Mouse (Mus musculus) urinary bladder, adult 2 months (tissue): Measurements from ENCODE around the gene Olfr314. TPM values are rescaled to one million over a fixed set of nuclear protein-coding genes. Genes with fewer than 3 reads are reported as not detected.
"Not testable (repeated sequence)": the region's sequence is repeated elsewhere in the genome, so short reads cannot be mapped to it uniquely, and the experiment has no call there.

Experiments used
- DNase-seq: peaks from one replicate; pipeline ENCODE4 v3.0.0; 2022; ENCODE audit warnings: low spot score
- polyA plus RNA-seq: library from polyadenylated mRNA; depleted of rRNA; stranded (reverse); fragments of >200 nt; gene quantifications from 2 replicates; pipeline ENCODE4 v1.2.3, GENCODE M21; 2012; rRNA removed

Olfr314 gene
- not detected in 2 replicates for polyA plus RNA-seq

GRCm38 (mm10) chr11:58782480-58783089 is at the start of gene Olfr314:
Olfr314 (plus strand) TSS chr11:58782952.
- DNase-seq: no peak

DNA sequence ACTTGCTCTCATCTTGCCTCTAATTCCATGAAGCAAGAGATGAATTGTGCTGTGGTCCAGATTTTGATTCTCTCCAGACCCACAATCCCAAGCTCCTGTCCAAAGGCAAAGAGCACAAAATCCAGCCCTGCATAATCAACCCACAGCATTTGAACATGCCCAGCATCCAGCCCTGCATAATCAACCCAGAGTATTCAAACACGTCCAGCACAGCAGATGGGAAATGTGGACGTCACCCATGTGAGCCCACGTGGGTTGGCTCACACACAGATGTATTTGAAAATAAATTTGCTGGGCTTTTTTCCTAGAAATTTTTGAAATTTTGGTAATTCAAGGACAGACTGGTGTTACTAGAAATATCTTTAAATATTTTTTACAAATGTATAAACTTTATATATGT is 49.4 kb upstream of the Olfr314 start:
- no peak for DNase-seq

DNA sequence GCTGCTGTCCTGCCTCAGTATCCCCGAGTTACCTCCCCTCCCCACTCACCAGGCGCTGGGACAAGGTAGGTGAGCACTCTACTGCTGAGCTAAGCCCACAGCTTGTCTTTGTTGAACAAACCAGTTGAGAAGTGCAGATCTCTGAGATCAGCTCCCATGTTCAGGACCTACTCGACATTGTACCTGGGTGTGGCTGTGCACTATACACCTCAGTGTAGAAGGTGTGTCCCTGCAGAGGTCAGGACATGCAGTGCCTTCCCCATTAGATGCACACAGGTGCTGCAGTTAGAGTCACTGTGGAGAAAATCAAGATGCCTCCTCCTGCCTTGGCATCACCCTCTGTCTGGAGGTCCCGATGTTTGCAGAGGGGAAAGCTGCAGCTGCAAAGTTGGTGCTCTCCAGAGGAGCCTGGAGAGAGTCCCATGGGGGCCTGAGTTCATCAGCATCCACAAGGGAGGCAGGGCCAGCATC is 43.9 kb upstream of the Olfr314 start, which contains the start of gene Olfr317:
TSS of gene Olfr317 (minus strand) at position 421 of the 471 bp plus-strand sequence.
- no peak for DNase-seq

- DNase-seq: not testable (repeated sequence)
These were observed 31.7 kb upstream of the Olfr314 start for GRCm38 (mm10) chr11:58751096-58751495.

DNA sequence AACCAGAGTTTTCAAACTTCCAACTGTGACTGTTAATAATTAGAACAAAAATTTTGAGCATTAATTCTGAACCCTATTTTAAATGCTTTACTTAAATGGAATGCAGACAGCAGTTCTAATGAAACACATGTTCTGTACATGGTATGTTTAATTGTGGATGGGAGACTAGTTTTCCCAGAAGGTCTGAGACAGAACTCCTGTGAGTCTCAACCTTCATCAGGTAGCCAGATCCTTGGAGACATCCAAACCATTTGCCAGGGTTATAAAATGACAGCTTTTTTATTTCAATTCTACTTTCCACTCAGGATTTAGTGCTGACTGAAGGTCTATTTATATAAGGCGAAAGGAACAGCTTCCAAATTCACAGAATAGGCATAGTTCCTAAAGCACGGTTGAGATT is 30.3 kb upstream of the Olfr314 start, which contains the start of gene Olfr316:
TSS of gene Olfr316 (plus strand) at position 301 of the 400 bp plus-strand sequence.
- no peak for DNase-seq

DNA sequence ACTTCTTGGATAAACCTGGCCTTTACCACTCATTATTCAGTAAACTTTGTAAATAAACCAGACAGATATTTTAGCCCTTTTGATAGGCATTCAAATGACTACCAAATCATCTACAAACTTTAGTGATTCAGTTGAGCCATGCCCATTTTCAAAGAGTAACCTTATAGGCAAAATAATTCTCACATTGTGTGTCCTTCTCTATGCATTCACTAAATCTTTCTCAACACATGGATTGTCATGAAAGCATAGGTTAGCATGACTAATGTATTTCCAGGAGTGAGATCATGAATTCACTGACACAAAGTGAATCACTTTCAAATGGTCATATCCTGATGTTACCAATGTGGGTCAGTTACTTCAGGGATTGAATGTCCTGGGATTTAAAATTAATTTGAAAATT is 9.9 kb upstream of the Olfr314 start, which contains the start of gene Olfr315:
TSS of gene Olfr315 (plus strand) at position 301 of the 400 bp plus-strand sequence.
- DNase-seq: no peak

- DNase-seq: no peak
These were observed 1.4 kb downstream of the Olfr314 start for GRCm38 (mm10) chr11:58784182-58784581.

- DNase-seq: no peak
These were observed 4.9 kb downstream of the Olfr314 start for GRCm38 (mm10) chr11:58787651-58788050.

GRCm38 (mm10) chr11:58788346-58788745 is 5.6 kb downstream of the Olfr314 start:
- no peak for DNase-seq

GRCm38 (mm10) chr11:58789532-58789931 is 6.8 kb downstream of the Olfr314 start:
- no peak for DNase-seq

GRCm38 (mm10) chr11:58790053-58790452 is 7.3 kb downstream of the Olfr314 start:
- DNase-seq: no peak

GRCm38 (mm10) chr11:58790646-58791045 is 7.9 kb downstream of the Olfr314 start:
- no peak for DNase-seq

DNA sequence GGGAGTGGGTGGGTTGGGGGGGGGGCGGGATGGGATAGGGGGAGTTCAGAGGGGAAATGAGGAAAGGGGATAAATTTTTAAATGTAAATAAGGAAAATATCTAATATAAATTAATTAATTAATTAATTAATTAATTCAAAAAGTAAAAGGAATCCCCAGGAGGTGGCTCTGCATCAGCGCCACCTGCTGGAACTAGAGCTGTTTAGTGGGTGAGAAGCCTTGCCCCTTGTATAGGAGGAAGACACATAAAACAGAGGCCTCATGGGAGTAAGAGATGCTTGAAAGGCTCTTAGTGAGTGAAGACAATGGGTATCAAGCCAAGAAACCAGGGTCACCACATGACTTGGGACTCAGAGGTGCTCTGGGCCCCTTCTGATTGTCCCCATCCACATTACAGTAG is 13.1 kb downstream of the Olfr314 start:
- no peak for DNase-seq

GRCm38 (mm10) chr11:58796850-58797249 is 14.1 kb downstream of the Olfr314 start:
- no peak for DNase-seq

DNA sequence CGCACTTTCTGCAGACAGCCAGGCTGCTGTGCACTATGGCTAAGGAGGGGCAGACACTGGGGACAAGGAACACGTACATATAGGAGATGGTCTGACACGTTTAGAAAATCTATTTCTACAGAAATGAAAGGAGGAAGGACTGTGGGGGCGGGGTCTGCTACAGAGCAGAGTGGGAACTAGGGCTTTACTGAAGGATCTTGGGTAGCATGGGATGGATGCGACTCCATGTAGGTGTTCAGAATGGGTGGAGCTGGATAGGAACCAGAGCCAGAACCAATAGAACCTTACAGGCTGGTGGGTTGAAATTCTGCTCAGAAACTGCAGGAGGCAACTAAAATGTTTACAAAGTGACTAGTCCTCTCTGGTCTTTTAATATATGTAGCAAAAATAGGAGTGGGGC is 17.0 kb downstream of the Olfr314 start:
- no peak for DNase-seq

DNA sequence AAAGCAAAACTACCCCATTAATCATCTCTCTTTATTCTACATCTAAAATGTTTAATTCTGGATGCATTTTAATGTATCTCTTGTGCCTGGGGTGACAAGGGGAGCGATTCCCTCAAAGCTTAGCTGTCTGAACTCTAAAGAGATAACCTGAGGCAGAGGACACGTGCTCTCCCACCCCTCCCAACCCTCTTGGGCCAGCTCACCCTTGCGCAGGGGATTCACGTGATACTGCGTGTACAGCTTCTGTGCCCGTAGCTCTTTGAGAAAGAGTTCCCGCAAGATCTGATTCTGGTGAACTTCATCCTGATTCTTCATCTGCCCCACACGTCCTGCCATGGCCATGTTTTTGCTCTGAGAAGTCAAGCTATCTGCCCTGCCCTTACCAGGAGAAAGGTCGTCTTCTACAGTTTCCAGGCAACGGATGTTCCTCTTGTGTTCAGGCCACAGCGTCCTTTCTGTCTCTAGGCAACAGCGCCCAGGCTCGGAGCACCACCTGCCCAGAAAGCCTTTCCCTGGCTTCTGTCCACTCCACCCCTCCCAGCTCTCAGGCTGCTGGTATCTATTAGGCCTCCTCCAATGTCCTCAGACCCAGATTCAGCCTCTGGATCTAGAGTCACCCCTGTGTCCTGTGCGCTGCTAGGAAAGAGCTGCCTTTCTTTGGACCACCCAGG is 18.9 kb downstream of the Olfr314 start, which contains the start of gene Fam183b:
TSS of gene Fam183b (minus strand) at position 403 of the 671 bp plus-strand sequence.
- no peak for DNase-seq

GRCm38 (mm10) chr11:58803871-58804270 is 21.1 kb downstream of the Olfr314 start:
- DNase-seq: no peak

GRCm38 (mm10) chr11:58804393-58804792 is 21.6 kb downstream of the Olfr314 start:
- no peak for DNase-seq

GRCm38 (mm10) chr11:58812001-58812400 is 29.2 kb downstream of the Olfr314 start:
- no peak for DNase-seq

DNA sequence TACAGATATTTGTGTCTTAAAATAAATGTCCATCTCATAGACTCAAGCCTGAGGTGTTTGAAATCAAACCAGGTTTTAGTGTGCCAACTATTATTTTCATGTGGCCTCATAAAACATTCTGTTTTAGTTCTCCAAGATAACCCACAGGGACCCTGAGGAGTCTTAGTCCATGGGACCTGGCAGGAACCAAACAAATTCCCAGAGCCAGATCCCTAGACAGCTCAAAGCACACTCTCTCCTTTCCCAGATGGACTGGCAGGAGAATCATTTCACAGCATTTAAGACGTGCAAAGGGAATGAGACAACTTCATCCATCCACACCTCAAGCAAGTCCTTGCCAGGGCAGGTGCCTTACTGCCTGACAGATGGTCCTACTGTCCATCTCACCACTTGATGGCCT is 31.9 kb downstream of the Olfr314 start, which contains the start of gene Olfr313:
TSS of gene Olfr313 (plus strand) at position 301 of the 400 bp plus-strand sequence.
- DNase-seq: not testable (repeated sequence)

GRCm38 (mm10) chr11:58815676-58816075 is 32.9 kb downstream of the Olfr314 start:
- DNase-seq: no peak

GRCm38 (mm10) chr11:58828937-58829336 is 46.2 kb downstream of the Olfr314 start, which contains the start of gene Olfr312:
Olfr312 (plus strand) TSS chr11:58829237.
- DNase-seq: not testable (repeated sequence)

- DNase-seq: no peak
These were observed 47.0 kb downstream of the Olfr314 start for GRCm38 (mm10) chr11:58829764-58830163.
